Mouse (Mus musculus) neural tube, embryonic 14.5 days (tissue): ENCODE results near the gene Lhpp. TPM values are rescaled to one million over a fixed set of nuclear protein-coding genes. Genes with fewer than 3 reads are reported as not detected.

Source experiments
- ATAC-seq: fragments of 200-750 bp; cut with Nextera tagmentation; 2 replicates; pipeline ENCODE4 v1.8.0; 2017; ENCODE audit warnings: low read depth, mild to moderate bottlenecking, moderate TSS enrichment, moderate library complexity
- H3K27ac ChIP-seq: fragments of 300-500 bp; sonication (generic); 2 replicates; pipeline ENCODE4 v1.5.1; 2014; ENCODE audit warnings: low read depth, mild to moderate bottlenecking, control low read depth, low read length, moderate library complexity, mixed read lengths
- H3K27me3 ChIP-seq: fragments of 300-500 bp; sonication (generic); 2 replicates; pipeline ENCODE4 v1.6.1; 2014; ENCODE audit warnings: low read length; ENCODE audit not compliant: control insufficient read depth, insufficient read depth
- H3K36me3 ChIP-seq: fragments of 300-500 bp; sonication (generic); 2 replicates; pipeline ENCODE4 v1.6.1; 2014; ENCODE audit warnings: low read length, mixed read lengths; ENCODE audit not compliant: control insufficient read depth, insufficient read depth
- H3K4me1 ChIP-seq: fragments of 300-500 bp; sonication (generic); 2 replicates; pipeline ENCODE4 v1.6.1; 2014; ENCODE audit warnings: low read length; ENCODE audit not compliant: control insufficient read depth, insufficient read depth
- H3K4me2 ChIP-seq: fragments of 300-500 bp; sonication (generic); 2 replicates; pipeline ENCODE4 v1.6.1; 2014; ENCODE audit warnings: mild to moderate bottlenecking, low read depth, low read length, control low read depth
- H3K4me3 ChIP-seq: fragments of 300-500 bp; sonication (generic); 2 replicates; pipeline ENCODE4 v1.5.1; 2014; ENCODE audit warnings: low read depth, low read length, control low read depth, mixed read lengths
- H3K9ac ChIP-seq: fragments of 300-500 bp; sonication (generic); replicated peaks from 2 replicates; pipeline ENCODE4 v1.6.1; 2014; ENCODE audit warnings: low read depth, mild to moderate bottlenecking, control low read depth, low read length, mixed read lengths
- H3K9me3 ChIP-seq: fragments of 300-500 bp; sonication (generic); 2 replicates; pipeline ENCODE4 v1.6.1; 2016; ENCODE audit warnings: low read length; ENCODE audit not compliant: control insufficient read depth
- WGBS: fragments of 180-500 bp; shearing (Covaris S2); extraction: QIAGEN DNeasy Blood & Tissue Kit; methylation state at CpG from one replicate; pipeline ENCODE4 v1.1.7; 2014; 5-methylcytosine and 5-hydroxymethylcytosine counted together
- polyA plus RNA-seq: library from polyadenylated mRNA; unstranded; fragments of >200 nt; fragmentation: Nextera tagmentation; extraction: Ambion mirVana; gene quantifications from 2 replicates; pipeline ENCODE4 v1.2.1, GENCODE M21; 2014

Lhpp gene
- polyA plus RNA-seq, 1 experiment from 2014 or later, result 55.0 TPM

- Histone ChIP-seq H3K27me3 (no peaks in the 10 kb centered on the region), H3K4me1 (no peaks in the 10 kb centered on the region), H3K4me3 (no peak overlapping the region), H3K36me3 (no peaks in the 10 kb centered on the region), H3K9ac (no peak overlapping the region), H3K27ac (no peak overlapping the region), H3K9me3 (no peaks in the 10 kb centered on the region), H3K4me2 (no peak overlapping the region)
- ATAC-seq, result no peak
- 63% methylated on average over 13 of the region's 13 CpGs for WGBS
Measured at GRCm38 (mm10) chr7:132726106-132726861, 115.8 kb downstream of the Lhpp start.

DNA sequence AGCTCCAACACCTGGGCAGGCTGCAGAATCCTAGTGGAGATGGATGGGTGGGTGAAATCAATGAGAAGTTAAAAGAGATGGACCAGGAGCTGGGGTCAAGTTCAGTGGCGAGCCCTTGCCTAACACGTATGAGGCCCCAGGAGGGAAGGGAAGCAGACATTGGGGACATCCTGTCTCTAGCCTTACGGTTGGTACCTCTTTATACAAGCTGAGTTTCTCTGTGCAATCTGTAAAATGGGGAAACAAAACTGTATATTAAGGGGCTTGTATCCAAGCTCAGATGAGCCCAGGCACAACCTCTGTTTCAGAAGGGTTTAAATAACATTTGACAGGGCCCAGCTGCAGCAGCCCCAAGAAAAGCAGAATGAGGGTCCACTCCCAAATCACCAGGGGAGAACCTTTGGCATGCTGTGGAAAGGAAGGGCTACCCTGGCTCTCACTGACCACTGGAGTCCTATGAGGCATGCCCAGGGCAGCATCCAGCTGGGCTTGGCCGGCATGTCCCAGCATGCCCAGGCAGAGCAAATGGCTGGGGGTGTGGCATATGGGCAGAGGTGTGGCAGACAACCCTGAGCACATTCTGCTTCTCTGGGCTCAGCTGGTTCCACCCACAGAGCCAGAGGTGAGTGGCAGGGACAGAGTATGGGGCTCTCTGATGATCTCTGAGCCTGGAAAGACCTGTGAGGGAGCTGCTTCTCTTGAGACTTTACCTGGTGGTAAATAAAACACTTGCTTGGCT, 118.8 kb downstream of the Lhpp start:
- Histone ChIP-seq H3K4me1 (peaks cover 10% of the 10 kb centered on the region), H3K4me2 (no peak overlapping the region), H3K9ac (no peak overlapping the region), H3K36me3 (no peaks in the 10 kb centered on the region), H3K9me3 (no peaks in the 10 kb centered on the region), H3K27ac (no peak overlapping the region), H3K4me3 (no peak overlapping the region), H3K27me3 (no peaks in the 10 kb centered on the region)
- WGBS, result 76% methylated on average over 4 of the region's 4 CpGs
- ATAC-seq, result no peak

DNA sequence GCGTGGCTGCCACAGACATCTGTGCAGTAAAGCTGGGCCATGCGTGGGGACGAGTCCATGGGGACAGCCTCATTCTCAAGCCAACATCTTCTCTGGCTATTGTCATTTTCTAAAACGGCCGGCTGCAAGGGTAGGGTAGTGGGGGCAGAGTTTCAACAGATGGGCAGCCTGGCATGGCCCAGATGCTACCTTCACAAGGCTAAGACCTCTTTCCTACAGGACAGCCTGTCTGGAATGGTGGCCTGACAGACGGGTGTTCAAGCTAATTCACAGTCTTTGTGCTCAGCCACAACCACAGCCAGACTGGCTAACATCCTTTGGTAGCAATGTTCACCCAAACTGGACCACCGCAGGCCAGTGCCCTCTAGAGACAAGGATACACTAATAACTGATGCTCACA, 120.1 kb downstream of the Lhpp start:
- Histone ChIP-seq H3K36me3 (no peaks in the 10 kb centered on the region), H3K9ac (no peak overlapping the region), H3K4me1 (peaks cover 11% of the 10 kb centered on the region), H3K27ac (no peak overlapping the region), H3K27me3 (no peaks in the 10 kb centered on the region), H3K4me3 (no peak overlapping the region), H3K4me2 (no peak overlapping the region), H3K9me3 (no peaks in the 10 kb centered on the region)
- WGBS, result 59% methylated on average over 7 of the region's 7 CpGs
- ATAC-seq, result no peak

- Histone ChIP-seq H3K36me3 (no peaks in the 10 kb centered on the region), H3K27me3 (no peaks in the 10 kb centered on the region), H3K4me2 (no peak overlapping the region), H3K9ac (no peak overlapping the region), H3K4me1 (peaks cover 11% of the 10 kb centered on the region), H3K9me3 (no peaks in the 10 kb centered on the region), H3K27ac (no peak overlapping the region; the same call in 1 of the 2 replicates), H3K4me3 (no peak overlapping the region)
- 25% methylated on average over 6 of the region's 6 CpGs for WGBS
- no peak for ATAC-seq
Measured at GRCm38 (mm10) chr7:132731558-132731957, 121.1 kb downstream of the Lhpp start.

DNA sequence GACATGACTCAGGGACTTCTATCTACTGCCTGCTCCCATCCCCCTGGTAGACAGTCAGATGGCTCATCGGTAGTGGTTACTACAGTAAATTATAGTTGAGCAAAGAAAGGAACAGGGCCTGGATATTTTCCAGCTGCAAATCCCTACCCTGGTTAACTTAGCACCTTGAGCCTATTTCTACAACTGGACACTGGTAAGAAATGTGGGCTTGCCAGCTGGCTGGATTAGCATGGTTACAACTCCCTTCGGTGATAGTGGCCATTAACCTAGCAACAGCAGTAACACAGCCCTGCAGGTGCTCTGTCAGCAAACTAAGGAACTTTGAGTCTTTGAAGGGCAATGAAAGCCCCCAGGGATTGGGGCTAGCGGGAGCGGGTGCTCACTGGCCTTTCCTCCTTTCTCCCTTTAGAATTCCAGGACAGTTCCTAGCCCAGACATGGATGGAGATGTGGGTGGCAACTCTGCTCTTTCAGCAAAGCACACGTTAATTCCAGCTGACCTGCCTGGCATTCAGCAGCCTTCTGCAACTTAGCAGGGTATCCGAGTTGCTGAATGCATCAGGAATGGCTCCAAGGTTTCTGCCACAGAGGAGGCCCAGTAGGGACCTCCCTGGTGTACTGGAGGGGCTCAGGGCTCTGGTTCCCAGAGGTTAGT, 121.8 kb downstream of the Lhpp start:
- no peak overlapping the region for H3K4me3 ChIP-seq
- H3K9ac ChIP-seq, result no peak overlapping the region
- no peaks in the 10 kb centered on the region for H3K36me3 ChIP-seq
- no peaks in the 10 kb centered on the region for H3K9me3 ChIP-seq
- 0 out of 2 replicates have a peak, but pooled peaks have one; percentile 20 for ATAC-seq
- 23% methylated on average over 6 of the region's 6 CpGs for WGBS
- H3K4me2 ChIP-seq, result no peak overlapping the region
- H3K27me3 ChIP-seq, result no peaks in the 10 kb centered on the region
- no peak overlapping the region; the same call in 1 of the 2 replicates for H3K27ac ChIP-seq
- H3K4me1 ChIP-seq, result peaks cover 11% of the 10 kb centered on the region

- H3K4me1 ChIP-seq, result peaks cover 11% of the 10 kb centered on the region
- no peaks in the 10 kb centered on the region for H3K36me3 ChIP-seq
- H3K27me3 ChIP-seq, result no peaks in the 10 kb centered on the region
- H3K4me2 ChIP-seq, result no peak overlapping the region
- no peak overlapping the region for H3K4me3 ChIP-seq
- H3K9ac ChIP-seq, result no peak overlapping the region
- H3K9me3 ChIP-seq, result no peaks in the 10 kb centered on the region
- H3K27ac ChIP-seq, result no peak overlapping the region
- no peak for ATAC-seq
- 17% methylated on average over 6 of the region's 6 CpGs for WGBS
Measured at GRCm38 (mm10) chr7:132733521-132733920, 123.1 kb downstream of the Lhpp start.

GRCm38 (mm10) chr7:132734222-132734621, 123.8 kb downstream of the Lhpp start:
- 79% methylated on average over 9 of the region's 9 CpGs for WGBS
- Histone ChIP-seq H3K27me3 (no peaks in the 10 kb centered on the region), H3K9ac (no peak overlapping the region), H3K9me3 (no peaks in the 10 kb centered on the region), H3K27ac (no peak overlapping the region), H3K4me3 (no peak overlapping the region), H3K4me1 (peaks cover 11% of the 10 kb centered on the region), H3K36me3 (no peaks in the 10 kb centered on the region), H3K4me2 (no peak overlapping the region)
- ATAC-seq, result no peak

GRCm38 (mm10) chr7:132735145-132735544, 124.7 kb downstream of the Lhpp start:
- Histone ChIP-seq H3K4me3 (no peak overlapping the region), H3K9me3 (no peaks in the 10 kb centered on the region), H3K27ac (no peak overlapping the region), H3K36me3 (no peaks in the 10 kb centered on the region), H3K9ac (no peak overlapping the region), H3K4me1 (peaks cover 11% of the 10 kb centered on the region), H3K4me2 (no peak overlapping the region), H3K27me3 (no peaks in the 10 kb centered on the region)
- 61% methylated on average over 5 of the region's 5 CpGs for WGBS
- no peak for ATAC-seq
